Mouse (Mus musculus) frontal cortex, postnatal 14 days (tissue): ENCODE results near the gene Smarcc2.
"Not testable (repeated sequence)": the region's sequence is repeated elsewhere in the genome, so short reads cannot be mapped to it uniquely, and the experiment has no call there.

Source experiments
- DNase-seq, 2 experiments: peaks; one replicate each; pipeline ENCODE4 v3.0.0; 2022; ENCODE audit warnings: low spot score in 2 of 2

Gene Smarcc2

GRCm38 (mm10) chr10:128442718-128443117 lies 16.3 kb upstream of the Smarcc2 start:
- DNase-seq = no peak

GRCm38 (mm10) chr10:128444354-128444753 lies 14.7 kb upstream of the Smarcc2 start:
- DNase-seq = no peak

- DNase-seq = no peak
Observed at GRCm38 (mm10) chr10:128445407-128445806, 13.6 kb upstream of the Smarcc2 start.

GRCm38 (mm10) chr10:128451014-128451413 lies 8.0 kb upstream of the Smarcc2 start:
- DNase-seq = no peak

GRCm38 (mm10) chr10:128454471-128454870 lies 4.6 kb upstream of the Smarcc2 start:
- no peak for DNase-seq

GRCm38 (mm10) chr10:128455280-128455679 lies 3.8 kb upstream of the Smarcc2 start:
- peak in 1 of 2 experiments; percentile 48 for DNase-seq

- DNase-seq = no peak
Observed at GRCm38 (mm10) chr10:128457676-128458075, 1.4 kb upstream of the Smarcc2 start.

- peak; percentile 80 to 95 for DNase-seq
Observed at GRCm38 (mm10) chr10:128458348-128458718, 715 bp upstream of the Smarcc2 start.

- DNase-seq = peak in 1 of 2 experiments; percentile 29
Observed at GRCm38 (mm10) chr10:128459409-128460269, 591 bp downstream of the Smarcc2 start.

- DNase-seq = no peak
Observed at GRCm38 (mm10) chr10:128460270-128460630, 1.2 kb downstream of the Smarcc2 start.

- no peak for DNase-seq
Observed at GRCm38 (mm10) chr10:128474366-128474765, 15.3 kb downstream of the Smarcc2 start.

- no peak for DNase-seq
Observed at GRCm38 (mm10) chr10:128486370-128486769, 27.3 kb downstream of the Smarcc2 start.

- DNase-seq = no peak
Observed at GRCm38 (mm10) chr10:128487861-128488712, 29.0 kb downstream of the Smarcc2 start.

GRCm38 (mm10) chr10:128488776-128489175 lies 29.7 kb downstream of the Smarcc2 start:
- DNase-seq = no peak

GRCm38 (mm10) chr10:128489380-128489779 lies 30.3 kb downstream of the Smarcc2 start:
- DNase-seq = no peak

- DNase-seq = no peak
Observed at GRCm38 (mm10) chr10:128489785-128490184, 30.7 kb downstream of the Smarcc2 start.

- no peak for DNase-seq
Observed at GRCm38 (mm10) chr10:128490232-128490631, 31.2 kb downstream of the Smarcc2 start.

- no peak for DNase-seq
Observed at GRCm38 (mm10) chr10:128490912-128491311, 31.9 kb downstream of the Smarcc2 start.

GRCm38 (mm10) chr10:128491495-128491894 lies 32.4 kb downstream of the Smarcc2 start:
- no peak for DNase-seq

GRCm38 (mm10) chr10:128492051-128492450 lies 33.0 kb downstream of the Smarcc2 start:
- DNase-seq = not testable (repeated sequence)

- no peak for DNase-seq
Observed at GRCm38 (mm10) chr10:128492633-128493311, 33.7 kb downstream of the Smarcc2 start.

GRCm38 (mm10) chr10:128493319-128493694 lies 34.3 kb downstream of the Smarcc2 start:
- DNase-seq = no peak
